Mouse (Mus musculus) spleen, adult 18-20 months (tissue): ENCODE results near the gene Man2b1.

ENCODE experiments used
- DNase-seq, 2 experiments: peaks; one replicate each; pipeline ENCODE4 v3.0.0; 2022; ENCODE audit warnings: mixed read lengths in 2 of 2

Gene Man2b1

DNA sequence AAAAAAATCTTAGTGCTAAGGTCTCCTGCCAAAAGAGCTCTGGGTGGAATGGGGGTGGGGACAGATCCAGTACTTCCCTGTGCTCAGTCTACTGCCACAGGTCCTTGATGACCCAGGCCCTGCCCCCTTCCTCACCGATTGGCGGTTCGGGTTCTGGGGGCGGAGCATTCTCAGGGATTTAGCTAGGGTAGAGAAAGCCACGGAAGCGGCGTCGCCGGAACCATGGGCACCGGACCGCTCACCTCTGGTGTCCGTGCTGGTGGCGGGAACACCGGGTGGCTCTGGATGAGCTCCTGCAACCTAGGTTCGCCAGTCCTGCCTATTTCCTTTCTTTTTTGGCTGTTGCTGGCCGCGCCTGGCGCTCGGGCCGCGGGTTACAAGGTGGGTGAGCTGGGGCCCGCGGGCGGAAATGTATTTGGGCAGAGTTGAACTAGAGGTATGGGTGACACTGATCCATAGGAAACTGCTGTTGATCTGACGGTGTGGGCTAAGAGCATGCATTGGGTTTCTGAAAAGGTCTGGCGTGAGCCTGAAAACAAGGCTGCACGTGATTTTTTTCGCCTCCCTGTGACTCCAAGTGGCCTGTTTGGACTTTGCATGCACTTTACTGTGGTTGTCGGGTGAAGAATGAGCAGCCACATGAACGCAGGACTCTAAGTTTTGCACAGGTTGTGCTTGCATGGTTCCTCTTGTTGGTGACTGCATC is at the start of gene Man2b1:
Gene Man2b1 (plus strand): TSS at position 163 of the 706 bp plus-strand sequence.
- peak; percentile 82 to 84 for DNase-seq

DNA sequence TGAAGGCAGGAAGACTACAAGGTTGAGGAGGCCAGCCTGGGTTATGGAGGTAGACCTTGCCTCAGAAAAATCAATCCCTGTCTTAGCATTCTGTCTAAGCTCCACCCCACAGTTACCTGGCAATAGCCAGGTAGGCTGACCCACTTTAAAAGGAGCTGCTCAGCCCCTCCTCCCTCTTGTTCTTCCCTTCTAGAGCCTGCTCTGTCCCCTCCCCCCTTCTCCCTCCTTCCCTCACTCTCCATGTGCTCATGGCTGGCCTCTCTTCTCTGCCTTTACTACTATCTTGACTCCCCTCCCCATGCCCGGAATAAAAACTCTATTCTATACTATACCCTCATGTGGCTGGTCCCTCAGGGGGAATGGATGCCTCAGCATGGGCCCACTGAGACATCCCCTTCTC is 49.2 kb upstream of the Man2b1 start:
- DNase-seq = no peak

DNA sequence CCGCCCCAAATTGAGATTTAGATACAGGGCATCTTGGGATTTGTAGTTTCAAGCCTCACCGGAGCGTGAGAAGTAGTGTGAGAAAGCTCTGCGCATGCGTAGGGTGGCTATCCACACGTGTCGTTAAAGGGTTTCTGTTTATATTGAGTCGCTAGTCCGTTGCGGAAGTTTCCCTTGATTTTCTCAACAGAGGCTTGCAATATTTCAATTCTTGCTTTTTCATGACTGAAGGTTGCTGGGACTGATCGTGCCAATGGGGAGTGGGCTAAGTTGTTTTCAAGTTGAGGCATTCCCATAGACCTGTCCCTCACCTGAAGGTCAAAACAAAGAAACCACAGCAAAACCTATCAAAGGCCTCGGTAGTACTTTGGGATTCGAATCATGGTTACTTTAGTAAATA is 48.3 kb upstream of the Man2b1 start:
- DNase-seq = peak; percentile 64 to 73

GRCm38 (mm10) chr8:85035165-85035727 is 47.8 kb upstream of the Man2b1 start:
- no peak for DNase-seq

GRCm38 (mm10) chr8:85035728-85036310 is 47.3 kb upstream of the Man2b1 start:
- peak in 1 of 2 experiments; percentile 26 for DNase-seq

GRCm38 (mm10) chr8:85036381-85036717 is 46.7 kb upstream of the Man2b1 start:
- DNase-seq = no peak

DNA sequence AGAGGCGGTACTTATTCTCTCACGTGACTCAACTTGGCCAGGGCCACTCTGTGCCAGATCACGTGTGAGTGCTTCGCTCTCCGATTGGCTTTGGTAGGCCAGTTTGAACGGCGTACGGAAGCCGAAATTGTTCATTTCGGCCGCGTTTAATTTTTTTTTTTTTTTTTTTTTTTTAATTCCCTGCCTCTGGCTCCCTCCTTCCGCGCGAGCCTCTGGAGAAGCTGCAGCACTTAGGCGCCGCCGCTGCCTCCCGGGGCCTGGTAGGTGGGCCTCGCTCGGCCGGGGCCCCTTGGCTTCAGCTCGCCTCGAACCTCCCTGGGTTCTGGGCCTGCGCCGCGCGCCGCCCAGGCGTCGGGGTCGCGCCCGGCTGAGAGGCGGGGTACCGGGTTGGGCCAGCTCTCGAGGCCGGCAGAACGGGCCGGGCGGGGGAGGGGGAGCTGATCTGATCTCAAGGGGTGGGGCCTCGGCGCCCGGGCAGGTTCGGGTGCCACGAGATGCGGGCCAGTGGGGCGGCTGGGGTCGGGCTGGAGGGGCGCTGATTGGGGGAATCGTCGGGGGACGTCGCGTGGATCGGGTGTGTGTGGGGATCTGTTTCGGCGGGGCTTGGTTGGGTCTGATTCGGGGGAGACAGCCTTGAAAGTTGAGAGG is 46.2 kb upstream of the Man2b1 start, which contains the start of gene Tnpo2:
Gene Tnpo2 (plus strand): TSS at position 198 of the 648 bp plus-strand sequence.
- peak; percentile 74 to 76 for DNase-seq

- no peak for DNase-seq
Observed at GRCm38 (mm10) chr8:85037366-85037680, 45.7 kb upstream of the Man2b1 start.

GRCm38 (mm10) chr8:85037681-85038531 is 45.2 kb upstream of the Man2b1 start:
- DNase-seq = peak; percentile 32 to 67

DNA sequence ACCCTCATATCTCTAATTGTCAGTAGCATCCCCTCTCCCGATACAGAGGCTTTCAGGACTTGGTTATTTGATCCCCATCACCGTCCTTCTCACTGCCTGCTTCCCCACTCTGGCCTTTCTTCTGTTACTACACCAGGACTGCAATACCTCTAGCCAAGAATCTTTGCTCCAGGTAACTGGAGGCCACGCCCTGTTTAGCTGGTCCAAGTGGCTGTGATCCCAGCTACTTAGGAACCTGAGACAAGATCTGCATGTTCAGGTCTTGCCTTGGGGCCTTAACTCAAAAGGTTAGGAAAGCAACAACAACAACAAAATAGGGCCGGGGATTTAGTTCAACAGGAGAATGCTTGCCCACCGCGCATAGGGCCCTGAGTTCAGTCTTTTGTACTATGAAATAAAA is 39.5 kb upstream of the Man2b1 start:
- DNase-seq = no peak

- DNase-seq = no peak
Observed at GRCm38 (mm10) chr8:85057367-85057766, 25.7 kb upstream of the Man2b1 start.

DNA sequence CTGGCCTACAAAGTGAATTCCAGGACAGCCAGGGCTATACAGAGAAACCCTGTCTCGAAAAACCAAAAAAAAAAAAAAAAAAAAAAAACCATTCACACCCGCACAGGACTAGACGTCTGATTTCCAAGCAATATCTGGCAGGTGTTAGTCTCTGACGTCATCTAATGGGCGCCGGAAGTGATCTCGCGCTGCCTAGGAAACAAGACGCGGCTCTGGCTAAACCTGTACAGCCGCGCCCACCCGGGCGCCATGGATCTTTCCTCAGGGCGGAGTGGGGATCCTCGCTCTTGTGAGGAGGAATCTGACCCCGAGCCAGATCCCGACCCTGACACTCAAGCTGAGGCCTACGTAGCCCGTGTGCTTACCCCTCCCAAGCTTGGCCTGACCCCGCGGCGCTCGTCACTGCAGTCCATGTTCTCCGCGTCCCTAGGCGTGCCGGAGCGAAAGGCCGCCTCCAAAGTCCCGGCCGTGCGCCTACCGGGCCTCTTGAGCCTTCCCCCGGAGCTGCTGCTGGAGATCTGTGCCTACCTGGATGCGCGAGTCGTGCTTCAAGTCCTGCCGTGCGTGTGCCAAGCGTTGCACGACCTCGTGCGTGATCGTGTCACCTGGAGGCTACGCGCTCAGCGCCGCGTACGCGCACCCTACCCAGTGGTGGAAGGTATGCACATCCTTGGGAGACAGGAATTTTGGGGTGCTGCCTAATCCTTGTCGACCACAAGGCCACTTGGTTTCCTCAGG is 23.0 kb upstream of the Man2b1 start, which contains the start of gene Fbxw9:
Gene Fbxw9 (plus strand): TSS at position 177 of the 738 bp plus-strand sequence.
- DNase-seq = peak; percentile 73 to 81

DNA sequence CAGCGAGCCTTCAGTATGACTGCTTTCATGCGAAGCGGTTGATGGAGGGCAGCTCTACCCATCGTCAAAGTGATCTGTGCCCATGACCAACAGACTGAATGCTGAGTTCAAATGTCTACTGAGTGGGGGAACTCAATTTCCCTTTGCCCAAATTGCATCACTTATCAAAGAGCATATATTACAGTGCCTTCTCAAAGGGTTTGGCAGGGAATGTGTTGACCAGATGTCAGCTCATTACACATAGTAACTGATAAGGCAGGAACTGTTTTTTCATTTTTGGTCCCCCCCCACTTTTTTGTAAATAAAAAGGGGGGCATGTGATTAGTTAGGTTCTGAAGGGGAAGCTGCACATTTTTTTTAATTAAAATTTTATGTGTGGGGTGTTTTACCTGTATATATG is 20.5 kb upstream of the Man2b1 start:
- no peak for DNase-seq

DNA sequence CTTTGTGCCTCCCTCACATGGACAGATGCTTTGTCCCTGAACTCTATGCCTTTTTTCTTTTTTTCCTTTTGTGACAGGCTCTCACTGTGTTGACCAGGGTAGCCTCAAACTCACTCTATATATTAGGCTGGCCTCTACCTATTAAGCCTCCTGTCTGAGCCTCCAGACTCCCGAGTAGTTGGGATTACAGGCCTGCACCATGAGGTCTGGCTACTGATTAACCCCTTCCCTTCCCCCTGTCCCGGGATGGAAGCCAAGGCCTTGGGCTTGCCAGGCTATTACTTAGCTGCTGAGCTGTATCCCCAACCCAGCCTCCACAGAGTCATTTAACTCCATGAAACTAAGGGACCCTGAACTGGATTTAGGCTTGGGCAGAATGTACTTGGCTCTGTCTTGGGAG is 17.9 kb upstream of the Man2b1 start:
- no peak for DNase-seq

- DNase-seq = no peak
Observed at GRCm38 (mm10) chr8:85067155-85067554, 15.9 kb upstream of the Man2b1 start.

- no peak for DNase-seq
Observed at GRCm38 (mm10) chr8:85067982-85068381, 15.1 kb upstream of the Man2b1 start, which contains the start of gene Gm5741. TSS of gene Gm5741 (minus strand) at chr8:85067982.

- DNase-seq = no peak
Observed at GRCm38 (mm10) chr8:85071041-85071440, 12.0 kb upstream of the Man2b1 start.

DNA sequence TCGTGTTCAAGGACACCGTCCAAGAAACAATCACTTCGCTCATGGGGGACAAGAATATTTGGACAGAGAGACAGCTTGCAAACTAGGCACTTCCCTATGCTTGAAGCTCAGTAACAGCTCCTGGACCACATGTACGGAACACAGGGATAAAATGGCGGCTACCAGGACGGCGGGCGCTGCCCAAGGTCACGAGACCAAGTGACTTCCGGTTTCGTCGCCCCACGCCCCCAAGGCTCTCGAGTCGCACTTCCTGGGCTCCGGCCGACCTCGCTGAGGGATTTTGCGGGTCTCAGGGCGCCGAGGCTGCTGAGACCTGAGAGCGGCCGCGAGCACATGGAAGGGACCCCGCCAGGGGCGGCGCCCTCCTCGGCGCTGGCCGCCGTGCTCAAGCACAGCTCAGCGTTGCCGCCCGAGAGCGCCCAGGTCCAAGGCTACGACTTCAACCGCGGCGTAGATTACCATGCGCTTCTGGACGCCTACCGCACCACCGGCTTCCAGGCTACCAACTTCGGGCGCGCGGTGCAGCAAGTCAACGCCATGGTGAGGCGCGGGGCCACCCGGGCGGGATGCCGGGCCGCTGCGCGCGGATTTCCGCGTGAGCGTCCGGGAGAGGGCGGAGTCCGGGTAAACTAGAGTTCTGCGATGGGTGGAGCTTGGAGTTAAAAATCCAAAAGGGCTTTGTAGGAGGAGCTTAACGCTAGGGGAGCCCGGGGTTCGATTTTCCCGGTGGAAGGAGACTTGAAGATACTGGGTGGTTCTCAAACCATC is 11.4 kb upstream of the Man2b1 start, which contains the start of gene Dhps:
Gene Dhps (plus strand): TSS at position 244 of the 768 bp plus-strand sequence.
- peak; percentile 83 to 87 for DNase-seq

DNA sequence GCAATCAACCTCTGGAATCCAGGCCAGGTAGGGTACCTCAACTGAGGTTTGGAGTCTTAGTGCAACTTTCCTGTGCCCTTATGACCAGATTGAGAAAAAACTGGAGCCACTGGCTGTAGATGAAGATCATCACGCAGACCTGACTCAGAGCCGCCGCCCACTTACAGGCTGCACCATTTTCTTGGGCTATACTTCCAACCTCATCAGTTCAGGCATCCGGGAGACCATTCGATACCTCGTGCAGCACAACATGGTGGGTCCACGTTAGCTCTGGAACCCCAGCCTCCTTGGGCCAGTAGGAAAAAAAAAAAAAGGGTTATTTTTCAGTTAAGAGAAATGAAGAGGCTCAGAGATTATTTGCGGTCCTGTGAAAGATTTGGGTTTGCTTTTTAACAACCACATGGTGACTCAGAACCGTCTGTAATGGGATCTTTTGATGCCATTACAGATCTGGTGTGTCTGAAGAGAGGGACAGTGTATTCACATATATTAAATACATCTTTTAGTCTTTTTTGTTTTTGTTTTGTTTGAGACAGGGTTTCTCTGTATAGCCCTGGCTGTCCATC is 10.6 kb upstream of the Man2b1 start:
- peak in 1 of 2 experiments; percentile 13 for DNase-seq

- DNase-seq = no peak
Observed at GRCm38 (mm10) chr8:85073041-85073612, 9.9 kb upstream of the Man2b1 start.
